Mouse (Mus musculus) stomach, postnatal 0 days (tissue): ENCODE data around the gene Dnttip1. TPM values are rescaled to one million over a fixed set of nuclear protein-coding genes. Genes with fewer than 3 reads are reported as not detected.

ENCODE experiments used
- ATAC-seq: fragments of 200-750 bp; cut with Nextera tagmentation; 2 replicates; pipeline ENCODE4 v1.8.0; 2017; ENCODE audit not compliant: low FRiP score, low TSS enrichment
- DNase-seq: peaks from one replicate; pipeline ENCODE4 v3.0.0-alpha.2; 2016; ENCODE audit warnings: low spot score
- H3K27ac ChIP-seq: fragments of 300-500 bp; sonication (generic); replicated peaks from 2 replicates; pipeline ENCODE4 v1.5.1; 2014; ENCODE audit warnings: mild to moderate bottlenecking, control low read depth
- H3K27me3 ChIP-seq: fragments of 300-500 bp; sonication (generic); 2 replicates; pipeline ENCODE4 v1.6.1; 2014; ENCODE audit warnings: low read length; ENCODE audit not compliant: control insufficient read depth, insufficient read depth
- H3K36me3 ChIP-seq: fragments of 300-500 bp; sonication (generic); 2 replicates; pipeline ENCODE4 v1.6.1; 2014; ENCODE audit warnings: low read length, mixed read lengths; ENCODE audit not compliant: control insufficient read depth, insufficient read depth
- H3K4me1 ChIP-seq: fragments of 300-500 bp; sonication (generic); replicated peaks from 2 replicates; pipeline ENCODE4 v1.6.1; 2014; ENCODE audit warnings: antibody characterized with exemption; ENCODE audit not compliant: control insufficient read depth, insufficient read depth
- H3K4me2 ChIP-seq: fragments of 300-500 bp; sonication (generic); replicated peaks from 2 replicates; pipeline ENCODE4 v1.6.1; 2014; ENCODE audit warnings: low read depth, mild to moderate bottlenecking, control low read depth, moderate library complexity
- H3K4me3 ChIP-seq: fragments of 300-500 bp; sonication (generic); 2 replicates; pipeline ENCODE4 v1.5.1; 2014; ENCODE audit warnings: low read depth, low read length, control low read depth
- H3K9ac ChIP-seq: fragments of 300-500 bp; sonication (generic); 2 replicates; pipeline ENCODE4 v1.6.1; 2014; ENCODE audit warnings: mild to moderate bottlenecking, low read length, control low read depth, mixed read lengths
- H3K9me3 ChIP-seq: fragments of 300-500 bp; sonication (generic); 2 replicates; pipeline ENCODE4 v1.6.1; 2016; ENCODE audit warnings: low read length; ENCODE audit not compliant: control insufficient read depth
- CTCF ChIP-seq: IDR thresholded peaks from 2 replicates; pipeline ENCODE4 v1.5.1; 2016; ENCODE audit warnings: antibody characterized with exemption, low read depth, mild to moderate bottlenecking, moderate library complexity
- EP300 ChIP-seq: optimal IDR thresholded peaks from 2 replicates; pipeline ENCODE3; 2016; ENCODE audit warnings: antibody characterized with exemption
- WGBS: fragments of 180-500 bp; shearing (Covaris S2); extraction: QIAGEN DNeasy Blood & Tissue Kit; methylation state at CpG from one replicate; pipeline ENCODE4 v1.1.7; 2014; 5-methylcytosine and 5-hydroxymethylcytosine counted together
- polyA plus RNA-seq: library from polyadenylated mRNA; unstranded; fragments of >200 nt; fragmentation: Nextera tagmentation; extraction: Ambion mirVana; gene quantifications from 2 replicates; pipeline ENCODE4 v1.2.1, GENCODE M21; 2015

Dnttip1 gene
- polyA plus RNA-seq, 1 experiment from 2014 or later: 38.0 TPM

DNA sequence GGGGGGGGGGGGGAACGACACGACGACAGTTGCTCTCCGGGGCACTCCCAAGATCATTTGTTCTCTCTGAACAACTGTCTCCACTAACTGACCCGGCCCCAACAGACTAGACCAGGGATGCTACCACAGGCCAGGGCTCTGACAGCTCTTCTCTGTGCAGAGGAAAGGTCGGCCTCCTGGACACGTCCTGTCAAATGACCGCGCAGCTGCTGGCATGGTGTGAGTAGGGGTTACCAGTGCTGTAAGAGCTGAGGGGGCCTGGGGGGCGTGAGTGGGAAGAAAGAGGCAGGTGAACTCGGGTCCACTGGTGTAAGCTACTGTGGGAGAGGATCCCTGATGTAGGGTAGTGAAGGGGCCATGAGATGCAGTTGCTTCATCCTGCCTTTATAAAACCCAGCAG is 12.1 kb downstream of the Dnttip1 start:
- no peaks in the 10 kb centered on the region for H3K4me1 ChIP-seq
- H3K9ac ChIP-seq: no peak overlapping the region
- H3K9me3 ChIP-seq: no peaks in the 10 kb centered on the region
- H3K36me3 ChIP-seq: peaks cover 49% of the 10 kb centered on the region
- H3K27ac ChIP-seq: no peak overlapping the region
- ATAC-seq: no peak
- DNase-seq: no peak
- WGBS: 96% methylated on average over 11 of the region's 11 CpGs
- no peak overlapping the region for H3K4me2 ChIP-seq
- H3K27me3 ChIP-seq: no peaks in the 10 kb centered on the region
- no peak overlapping the region for H3K4me3 ChIP-seq
- TF ChIP-seq CTCF (no peak), EP300 (no peak)

DNA sequence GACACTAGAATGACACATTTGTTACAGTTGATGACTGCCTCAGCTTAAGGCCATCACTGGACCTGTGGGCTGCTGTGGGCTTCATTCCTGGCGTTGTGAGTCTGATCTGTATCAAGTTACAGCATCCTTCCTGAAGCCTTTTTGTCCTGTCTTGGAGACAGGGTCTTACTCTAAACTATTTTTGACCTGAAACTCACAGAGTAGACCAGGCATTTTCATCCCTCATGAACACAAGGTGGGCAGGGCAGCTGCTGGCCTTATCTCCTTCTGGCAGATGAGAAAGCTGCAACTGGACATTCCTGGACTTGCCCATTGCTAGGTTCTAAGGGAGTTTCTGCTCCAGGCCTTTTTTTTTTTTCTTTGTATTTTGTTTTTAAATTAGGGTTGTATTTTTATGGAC is 12.9 kb downstream of the Dnttip1 start:
- 67% methylated on average over 1 of the region's 1 CpGs for WGBS
- Histone ChIP-seq H3K4me3 (no peak overlapping the region), H3K4me1 (no peaks in the 10 kb centered on the region), H3K4me2 (no peak overlapping the region), H3K9ac (no peak overlapping the region), H3K36me3 (peaks cover 54% of the 10 kb centered on the region), H3K9me3 (no peaks in the 10 kb centered on the region), H3K27ac (no peak overlapping the region), H3K27me3 (no peaks in the 10 kb centered on the region)
- ATAC-seq (no peak), DNase-seq (no peak)
- TF ChIP-seq CTCF: no peak
- no peak for TF ChIP-seq EP300

DNA sequence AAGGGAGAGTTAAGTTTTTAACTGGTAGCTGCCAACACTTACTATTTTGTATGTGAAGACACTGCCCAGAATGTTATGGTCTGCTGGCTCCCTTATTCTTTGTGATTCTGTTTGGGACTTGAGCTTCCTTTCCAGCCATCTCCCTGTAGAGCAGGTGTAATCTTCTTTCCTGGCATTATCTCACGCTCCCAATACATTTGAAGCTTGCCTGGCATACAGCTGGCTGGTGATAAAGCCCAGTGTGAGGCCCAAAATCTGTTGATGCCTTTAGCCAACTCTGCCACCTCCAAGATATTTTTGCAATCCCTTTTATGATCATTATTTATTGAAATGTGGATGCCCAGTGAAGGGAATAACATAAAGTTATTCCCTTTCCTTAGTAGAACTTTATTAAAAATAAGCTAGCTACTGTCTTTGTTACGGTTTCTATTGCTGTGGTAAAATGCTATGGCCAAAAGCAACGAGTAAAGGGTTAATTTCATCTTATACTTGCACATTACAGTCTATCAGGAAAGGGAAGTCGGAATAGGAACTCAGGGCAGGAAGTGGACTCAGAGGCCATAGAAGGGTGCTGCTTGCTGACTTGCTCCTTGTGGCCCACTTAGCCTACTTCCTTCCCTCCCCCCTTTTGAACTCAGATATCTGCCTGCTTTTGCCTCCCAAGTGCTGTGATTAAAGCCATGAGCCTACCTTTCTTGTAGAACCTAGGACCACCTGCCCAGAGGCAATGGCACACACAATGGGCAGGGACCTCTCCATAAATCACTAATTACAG is 14.5 kb downstream of the Dnttip1 start:
- no peak overlapping the region for H3K4me2 ChIP-seq
- peaks cover 52% of the 10 kb centered on the region for H3K36me3 ChIP-seq
- TF ChIP-seq CTCF (no peak), EP300 (no peak)
- no peaks in the 10 kb centered on the region for H3K9me3 ChIP-seq
- no peaks in the 10 kb centered on the region for H3K4me1 ChIP-seq
- no peak for ATAC-seq
- WGBS: 82% methylated on average over 4 of the region's 4 CpGs
- H3K4me3 ChIP-seq: no peak overlapping the region
- no peaks in the 10 kb centered on the region for H3K27me3 ChIP-seq
- H3K27ac ChIP-seq: no peak overlapping the region
- H3K9ac ChIP-seq: no peak overlapping the region
- DNase-seq: no peak

DNA sequence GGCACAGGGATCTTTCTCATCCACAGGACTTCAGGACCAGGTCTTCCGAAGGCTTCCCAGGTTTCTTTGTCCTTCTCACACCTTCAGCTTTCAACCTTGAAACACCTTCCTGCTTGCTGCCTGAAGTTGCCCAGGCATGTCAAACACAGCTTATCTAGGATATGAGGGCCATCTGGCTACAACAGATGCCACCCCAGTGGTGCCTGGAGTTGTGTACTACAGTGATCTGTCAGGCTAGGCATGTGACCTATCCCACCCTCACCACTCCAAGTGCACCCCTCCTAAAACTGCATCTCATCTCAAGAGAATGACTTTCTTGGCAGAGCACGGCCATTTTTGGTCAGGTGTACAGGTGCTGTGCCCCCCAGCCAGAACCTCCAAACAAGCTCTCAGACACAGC is 15.7 kb downstream of the Dnttip1 start:
- Histone ChIP-seq H3K36me3 (peaks cover 52% of the 10 kb centered on the region), H3K27me3 (no peaks in the 10 kb centered on the region), H3K9me3 (no peaks in the 10 kb centered on the region), H3K4me1 (no peaks in the 10 kb centered on the region), H3K4me3 (no peak overlapping the region), H3K27ac (no peak overlapping the region), H3K4me2 (no peak overlapping the region), H3K9ac (no peak overlapping the region)
- 89% methylated on average over 2 of the region's 2 CpGs for WGBS
- no peak for ATAC-seq
- TF ChIP-seq CTCF (no peak), EP300 (no peak)
- no peak for DNase-seq

DNA sequence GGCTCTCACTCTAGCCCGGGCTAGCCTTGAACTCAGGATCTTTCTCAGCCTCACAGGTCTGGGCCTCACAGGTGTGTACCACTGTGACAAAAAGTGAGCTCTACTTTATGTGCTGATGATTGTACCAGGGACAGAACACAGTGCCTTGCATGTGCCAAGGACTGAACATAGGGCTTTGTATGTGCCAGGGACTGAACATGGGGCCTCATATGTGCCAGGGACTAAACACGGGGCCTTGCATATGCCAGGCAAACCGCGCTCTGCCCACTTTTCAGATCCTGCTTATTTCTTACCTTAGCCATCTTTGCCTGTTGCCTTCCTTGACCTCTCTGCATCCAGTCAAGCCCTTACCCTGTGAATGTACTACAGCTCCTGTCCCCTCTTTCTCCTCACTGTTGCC is 16.2 kb downstream of the Dnttip1 start:
- 98% methylated on average over 4 of the region's 4 CpGs for WGBS

DNA sequence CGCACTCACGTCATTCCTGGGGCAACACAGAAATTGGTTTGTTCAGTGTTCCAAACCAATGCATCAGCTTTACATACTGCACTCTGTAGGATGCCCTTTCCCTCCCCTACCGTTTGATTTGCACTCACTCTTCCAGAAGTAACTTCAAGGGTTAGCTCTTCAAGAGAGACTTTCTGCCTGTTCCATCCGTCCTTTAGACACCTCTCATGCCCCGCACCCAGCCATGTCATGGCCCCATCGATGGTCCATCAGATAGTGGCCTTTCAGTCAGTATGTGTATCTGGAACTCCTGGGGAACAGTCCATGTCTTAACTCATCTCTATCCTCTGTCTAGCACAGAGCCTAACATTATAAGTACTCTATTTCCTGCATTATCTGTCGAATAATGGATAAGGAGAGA is 16.8 kb downstream of the Dnttip1 start:
- TF ChIP-seq CTCF: no peak
- DNase-seq (no peak), ATAC-seq (no peak)
- Histone ChIP-seq H3K27me3 (no peaks in the 10 kb centered on the region), H3K36me3 (peaks cover 53% of the 10 kb centered on the region), H3K9me3 (no peaks in the 10 kb centered on the region), H3K27ac (no peak overlapping the region), H3K4me1 (no peaks in the 10 kb centered on the region), H3K4me3 (no peak overlapping the region), H3K4me2 (no peak overlapping the region), H3K9ac (no peak overlapping the region)
- WGBS: 85% methylated on average over 7 of the region's 7 CpGs

More for the DNA sequence above, 16.2 kb downstream of the Dnttip1 start:
- no peak overlapping the region for H3K27ac ChIP-seq
- ATAC-seq (no peak), DNase-seq (no peak)
- TF ChIP-seq EP300: no peak
- no peak for TF ChIP-seq CTCF
- H3K9ac ChIP-seq: no peak overlapping the region
- H3K9me3 ChIP-seq: no peaks in the 10 kb centered on the region
- H3K36me3 ChIP-seq: peaks cover 51% of the 10 kb centered on the region
- no peaks in the 10 kb centered on the region for H3K27me3 ChIP-seq
- no peak overlapping the region for H3K4me3 ChIP-seq
- H3K4me1 ChIP-seq: no peaks in the 10 kb centered on the region
- H3K4me2 ChIP-seq: no peak overlapping the region
